8 mouse cellular contexts compared by ENCODE assay signal in the genomic region with DNA sequence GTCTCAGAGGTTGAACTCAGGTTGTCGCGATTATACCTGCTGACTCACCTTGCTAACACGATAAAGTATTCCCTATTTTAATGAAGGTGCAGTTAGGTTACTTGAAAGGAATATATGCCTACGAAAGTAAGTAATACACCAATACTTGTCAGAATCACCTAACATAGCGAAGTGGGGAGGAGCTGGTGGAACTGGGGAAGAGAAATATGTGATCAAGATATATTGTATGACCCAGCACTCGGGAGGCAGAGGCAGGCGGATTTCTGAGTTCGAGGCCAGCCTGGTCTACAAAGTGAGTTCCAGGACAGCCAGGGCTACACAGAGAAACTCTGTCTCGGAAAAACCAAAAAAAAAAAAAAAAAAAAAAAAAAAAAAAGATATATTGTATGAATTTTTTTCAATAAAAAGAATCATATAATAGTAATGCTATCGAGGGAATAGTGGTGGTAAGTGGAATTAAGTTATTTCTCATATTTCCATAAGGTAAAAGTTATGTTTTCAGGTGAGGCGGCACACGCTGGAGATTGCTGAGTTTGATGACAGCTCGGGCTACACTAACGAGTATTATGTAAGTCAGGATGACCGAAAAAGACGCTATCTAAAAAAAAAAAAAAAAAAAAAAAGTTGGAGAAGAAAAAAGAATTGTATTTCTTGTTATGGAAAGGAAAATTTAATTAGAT. TPM values are rescaled to one million over a fixed set of nuclear protein-coding genes. Genes with fewer than 3 reads are reported as not detected.
DNase-seq lines count a peak whose midpoint lies in the region; ATAC-seq and TF ChIP-seq lines count a peak whose summit lies in the region.

No protein-coding gene starts in this region.

- TF ChIP-seq POLR2A in thymus, adult 2 months (IDR thresholded peaks at IDR 0.05; ENCODE audit: control insufficient read depth, extremely low read depth, insufficient read depth, low read length, poor library complexity): no peak

- ATAC-seq in forebrain, embryonic 11.5 days (replicated peaks; ENCODE audit: low FRiP score): peak; percentile 34
- ATAC-seq in liver, embryonic 13.5 days (ENCODE audit: low read depth): no peak

- H3K4me2 ChIP-seq in forebrain, embryonic 11.5 days (ENCODE audit: low read depth, low read length, severe bottlenecking): peak overlapping the region; percentile 37; the same call in 1 of the 2 replicates
- peak overlapping the region; percentile 48 for H3K4me2 ChIP-seq in liver, embryonic 13.5 days

- no peak overlapping the region for H3K9ac ChIP-seq in ES-E14 (ENCODE audit: insufficient read depth, low read depth, low read length, poor library complexity, severe bottlenecking)
- no peak overlapping the region for H3K9ac ChIP-seq in forebrain, embryonic 11.5 days (ENCODE audit: low read length)
- H3K9ac ChIP-seq in liver, embryonic 13.5 days: peak overlapping the region; percentile 13; the same call in 1 of the 2 replicates

- no peaks in the 10 kb centered on the region for H3K9me3 ChIP-seq in ES-E14 (ENCODE audit: control insufficient read depth, insufficient read depth, low read depth, low read length)
- H3K9me3 ChIP-seq in forebrain, embryonic 11.5 days (ENCODE audit: control insufficient read depth, low read length): no peaks in the 10 kb centered on the region
- no peaks in the 10 kb centered on the region for H3K9me3 ChIP-seq in liver, embryonic 13.5 days (replicated peaks)

- peak overlapping the region; percentile 24; the same call in 1 of the 2 replicates for H3K27ac ChIP-seq in gastrocnemius, adult 2 months
- no peak overlapping the region for H3K27ac ChIP-seq in ES-E14 (ENCODE audit: insufficient read depth, low read depth, low read length, poor library complexity, severe bottlenecking)
- H3K27ac ChIP-seq in forebrain, embryonic 11.5 days (ENCODE audit: low read depth, low read length): no peak overlapping the region
- H3K27ac ChIP-seq in liver, embryonic 13.5 days: no peak overlapping the region
- no peak overlapping the region for H3K27ac ChIP-seq in thymus, adult 2 months (ENCODE audit: control insufficient read depth, insufficient read depth, low read length)

- no peaks in the 10 kb centered on the region for H3K27me3 ChIP-seq in forebrain, embryonic 11.5 days (ENCODE audit: control insufficient read depth, insufficient read depth, low read length)
- H3K27me3 ChIP-seq in liver, embryonic 13.5 days: no peaks in the 10 kb centered on the region
- no peaks in the 10 kb centered on the region for H3K27me3 ChIP-seq in thymus, adult 2 months (ENCODE audit: control insufficient read depth, insufficient read depth, low read length)

- H3K4me3 ChIP-seq in gastrocnemius, adult 2 months: peak overlapping the region; percentile 71
- peak overlapping the region in 1 of 2 experiments; percentile 61; a peak in 2 of 4 replicates for H3K4me3 ChIP-seq in ES-E14 (ENCODE audit: insufficient read depth in 1 of 2, low read depth in 1 of 2, low read length in 2 of 2, poor library complexity in 1 of 2, severe bottlenecking in 1 of 2)
- H3K4me3 ChIP-seq in forebrain, embryonic 11.5 days (ENCODE audit: low read depth, low read length): no peak overlapping the region; the same call in 1 of the 2 replicates
- H3K4me3 ChIP-seq in liver, embryonic 13.5 days (replicated peaks): peak overlapping the region; percentile 49
- no peak overlapping the region for H3K4me3 ChIP-seq in thymus, adult 2 months (ENCODE audit: control insufficient read depth, insufficient read depth, low read length)

- intact Hi-C loops in gastrocnemius, adult 2 months (cut with DNase I): loop anchor here (10.0 kb wide), 1 partner anchor 260 kb away; a partner anchor contains a TSS
- intact Hi-C loops in gastrocnemius, postnatal 14 days (cut with DNase I; ENCODE audit: low total_unique reads): no loop called here

- no peak for DNase-seq in gastrocnemius, adult 2 months
- DNase-seq in gastrocnemius, adult 18-20 months (ENCODE audit: low spot score): no peak
- no peak for DNase-seq in ES-E14 (ENCODE audit: low read depth, low spot score)
- DNase-seq in forebrain, embryonic 11.5 days (ENCODE audit: low spot score): no peak
- no peak for DNase-seq in liver, embryonic 13.5 days
- no peak for DNase-seq in thymus, adult 2 months
- no peak for DNase-seq in gastrocnemius, postnatal 25 days
- DNase-seq in gastrocnemius, postnatal 14 days: no peak

- no peaks in the 10 kb centered on the region; the same call in none of the 2 replicates for H3K36me3 ChIP-seq in ES-E14 (ENCODE audit: control insufficient read depth, insufficient read depth, low read length, poor library complexity, severe bottlenecking)
- H3K36me3 ChIP-seq in forebrain, embryonic 11.5 days (ENCODE audit: control insufficient read depth, insufficient read depth, low read length): peaks cover 4% of the 10 kb centered on the region; the same call in 1 of the 2 replicates
- peaks cover 26% of the 10 kb centered on the region for H3K36me3 ChIP-seq in liver, embryonic 13.5 days
- peaks cover 2% of the 10 kb centered on the region for H3K36me3 ChIP-seq in thymus, adult 2 months (ENCODE audit: control insufficient read depth, insufficient read depth, low read length)

- TF ChIP-seq CTCF in gastrocnemius, adult 2 months (IDR thresholded peaks at IDR 0.05): no peak
- no peak for TF ChIP-seq CTCF in thymus, adult 2 months (IDR thresholded peaks at IDR 0.05; ENCODE audit: borderline replicate concordance, control insufficient read depth, extremely low read depth, insufficient read depth, low read length, poor library complexity)

- in situ Hi-C loops in ES-E14 (cut with MboI; ENCODE audit: low sequenced_read_pairs in 2 of 2, unreplicated experiment in 2 of 2): no loop called here

- 42% methylated on average over 15 of the region's 16 CpGs for WGBS in forebrain, embryonic 11.5 days
- WGBS in liver, embryonic 13.5 days (ENCODE audit: insufficient replicate concordance): 32% methylated on average over 16 of the region's 16 CpGs
- 36% methylated on average over 16 of the region's 16 CpGs for WGBS in thymus, adult 2 months

- H3K4me1 ChIP-seq in ES-E14 (ENCODE audit: control insufficient read depth in 2 of 2, insufficient read depth in 2 of 2, low read length in 2 of 2, poor library complexity in 1 of 2): peaks cover 2% of the 10 kb centered on the region in 2 experiments; a peak in 1 of 4 replicates
- H3K4me1 ChIP-seq in forebrain, embryonic 11.5 days (replicated peaks; ENCODE audit: control insufficient read depth, insufficient read depth, low read length): peaks cover 3% of the 10 kb centered on the region; the same call in 1 of the 2 replicates
- H3K4me1 ChIP-seq in liver, embryonic 13.5 days (replicated peaks): peaks cover 25% of the 10 kb centered on the region
- peaks cover 3% of the 10 kb centered on the region for H3K4me1 ChIP-seq in thymus, adult 2 months (replicated peaks; ENCODE audit: control insufficient read depth, insufficient read depth, low read length)

TF ChIP-seq in ES-E14, 5 proteins besides CTCF, POLR2A, EP300 and RAD21:
- TF ChIP-seq ZNF384 (IDR thresholded peaks at IDR 0.05; ENCODE audit: low read depth, low read length): peak; percentile 83
- no peak for TF ChIP-seq ZC3H11A (IDR thresholded peaks at IDR 0.05; ENCODE audit: borderline replicate concordance, low read depth, low read length)

RNA-seq across cellular contexts. Expression of a gene that starts 0.6 kb away (rescaled TPM):
- total RNA-seq in gastrocnemius, adult 2 months (2021): 10 to 100 TPM; 26.1 to 30.7 TPM
- total RNA-seq in gastrocnemius, adult 18-20 months (2021): 10 to 100 TPM; 25.2 to 26.7 TPM
- 153 and 165 TPM in 2 replicates for total RNA-seq in ES-E14 (2012; rRNA removed)
- 365 and 366 TPM in 2 replicates for polyA plus RNA-seq in forebrain, embryonic 11.5 days (2014; fragmentation: Nextera tagmentation; extraction: Ambion mirVana)
- 75.0 and 85.0 TPM in 2 replicates for polyA plus RNA-seq in liver, embryonic 13.5 days (2015; fragmentation: Nextera tagmentation; extraction: Ambion mirVana)
- 50.1 and 50.8 TPM in 2 replicates for polyA plus RNA-seq in thymus, adult 2 months (2012; rRNA removed)
- 10 to 100 TPM; 23.4 to 25.6 TPM for total RNA-seq in gastrocnemius, postnatal 25 days (2021)
- 10 to 100 TPM; 32.6 to 35.9 TPM for total RNA-seq in gastrocnemius, postnatal 14 days (2021)

RNA-seq across cellular contexts. Expression of a gene that starts 9.6 kb away (rescaled TPM):
- total RNA-seq in gastrocnemius, adult 2 months (2021): 1 to 10 TPM; 6.5 to 8.3 TPM
- total RNA-seq in gastrocnemius, adult 18-20 months (2021): 1 to 10 TPM; 6.0 to 7.1 TPM
- total RNA-seq in ES-E14 (2012; rRNA removed): 16.4 and 21.6 TPM in 2 replicates
- polyA plus RNA-seq in forebrain, embryonic 11.5 days (2014; fragmentation: Nextera tagmentation; extraction: Ambion mirVana): 2.0 and 2.8 TPM in 2 replicates
- 4.0 TPM in 2 replicates for polyA plus RNA-seq in liver, embryonic 13.5 days (2015; fragmentation: Nextera tagmentation; extraction: Ambion mirVana)
- polyA plus RNA-seq in thymus, adult 2 months (2012; rRNA removed): 9.2 and 11.4 TPM in 2 replicates
- 10 to 100 TPM in 1 of 2 experiments, 1 to 10 TPM in 1; 7.7 to 10.8 TPM for total RNA-seq in gastrocnemius, postnatal 25 days (2021)
- total RNA-seq in gastrocnemius, postnatal 14 days (2021): 10 to 100 TPM; 14.9 to 15.6 TPM

RNA-seq across cellular contexts. Expression of a gene that starts 15.5 kb away (rescaled TPM):
- 10 to 100 TPM; 71.8 to 74.4 TPM for total RNA-seq in gastrocnemius, adult 2 months (2021)
- 10 to 100 TPM; 78.8 to 79.5 TPM for total RNA-seq in gastrocnemius, adult 18-20 months (2021)
- 24.7 and 33.6 TPM in 2 replicates for total RNA-seq in ES-E14 (2012; rRNA removed)
- 66.3 and 68.3 TPM in 2 replicates for polyA plus RNA-seq in forebrain, embryonic 11.5 days (2014; fragmentation: Nextera tagmentation; extraction: Ambion mirVana)
- polyA plus RNA-seq in liver, embryonic 13.5 days (2015; fragmentation: Nextera tagmentation; extraction: Ambion mirVana): 21.2 and 22.9 TPM in 2 replicates
- 20.8 and 27.8 TPM in 2 replicates for polyA plus RNA-seq in thymus, adult 2 months (2012; rRNA removed)
- 10 to 100 TPM; 57.4 to 60.0 TPM for total RNA-seq in gastrocnemius, postnatal 25 days (2021)
- 10 to 100 TPM; 57.3 to 59.6 TPM for total RNA-seq in gastrocnemius, postnatal 14 days (2021)

RNA-seq across cellular contexts. Expression of a gene that starts 34.0 kb away (rescaled TPM):
- 100 to 1,000 TPM; 104 to 111 TPM for total RNA-seq in gastrocnemius, adult 2 months (2021)
- total RNA-seq in gastrocnemius, adult 18-20 months (2021): 100 to 1,000 TPM in 1 of 2 experiments, 10 to 100 TPM in 1; 88.7 to 103 TPM
- 84.0 and 110 TPM in 2 replicates for total RNA-seq in ES-E14 (2012; rRNA removed)
- polyA plus RNA-seq in forebrain, embryonic 11.5 days (2014; fragmentation: Nextera tagmentation; extraction: Ambion mirVana): 142 and 151 TPM in 2 replicates
- polyA plus RNA-seq in liver, embryonic 13.5 days (2015; fragmentation: Nextera tagmentation; extraction: Ambion mirVana): 65.8 and 72.5 TPM in 2 replicates
- polyA plus RNA-seq in thymus, adult 2 months (2012; rRNA removed): 91.0 and 94.5 TPM in 2 replicates
- 10 to 100 TPM; 86.0 to 86.1 TPM for total RNA-seq in gastrocnemius, postnatal 25 days (2021)
- total RNA-seq in gastrocnemius, postnatal 14 days (2021): 100 to 1,000 TPM in 1 of 2 experiments, 10 to 100 TPM in 1; 83.3 to 100 TPM

RNA-seq across cellular contexts. Expression of a gene that starts 38.9 kb away (rescaled TPM):
- total RNA-seq in gastrocnemius, adult 2 months (2021): 100 to 1,000 TPM; 151 to 202 TPM
- total RNA-seq in gastrocnemius, adult 18-20 months (2021): 100 to 1,000 TPM; 205 to 220 TPM
- total RNA-seq in ES-E14 (2012; rRNA removed): 1.7 and 2.3 TPM in 2 replicates
- polyA plus RNA-seq in forebrain, embryonic 11.5 days (2014; fragmentation: Nextera tagmentation; extraction: Ambion mirVana): 5.6 and 6.5 TPM in 2 replicates
- polyA plus RNA-seq in liver, embryonic 13.5 days (2015; fragmentation: Nextera tagmentation; extraction: Ambion mirVana): 14.7 and 16.0 TPM in 2 replicates
- 54.7 and 122 TPM in 2 replicates for polyA plus RNA-seq in thymus, adult 2 months (2012; rRNA removed)
- 100 to 1,000 TPM; 112 to 150 TPM for total RNA-seq in gastrocnemius, postnatal 25 days (2021)
- 10 to 100 TPM; 53.1 to 61.0 TPM for total RNA-seq in gastrocnemius, postnatal 14 days (2021)

Comparison
In these comparisons a context has a peak if more than half of its experiments do, and no peak if none do; other contexts are left out.
1. H3K4me3 ChIP-seq: peak in gastrocnemius, adult 2 months (single experiment) and liver, embryonic 13.5 days (single experiment); none in forebrain, embryonic 11.5 days (single experiment) and thymus, adult 2 months (single experiment).